Mouse (Mus musculus): ENCODE data around the gene Alkbh5.

The Alkbh5 gene

DNA sequence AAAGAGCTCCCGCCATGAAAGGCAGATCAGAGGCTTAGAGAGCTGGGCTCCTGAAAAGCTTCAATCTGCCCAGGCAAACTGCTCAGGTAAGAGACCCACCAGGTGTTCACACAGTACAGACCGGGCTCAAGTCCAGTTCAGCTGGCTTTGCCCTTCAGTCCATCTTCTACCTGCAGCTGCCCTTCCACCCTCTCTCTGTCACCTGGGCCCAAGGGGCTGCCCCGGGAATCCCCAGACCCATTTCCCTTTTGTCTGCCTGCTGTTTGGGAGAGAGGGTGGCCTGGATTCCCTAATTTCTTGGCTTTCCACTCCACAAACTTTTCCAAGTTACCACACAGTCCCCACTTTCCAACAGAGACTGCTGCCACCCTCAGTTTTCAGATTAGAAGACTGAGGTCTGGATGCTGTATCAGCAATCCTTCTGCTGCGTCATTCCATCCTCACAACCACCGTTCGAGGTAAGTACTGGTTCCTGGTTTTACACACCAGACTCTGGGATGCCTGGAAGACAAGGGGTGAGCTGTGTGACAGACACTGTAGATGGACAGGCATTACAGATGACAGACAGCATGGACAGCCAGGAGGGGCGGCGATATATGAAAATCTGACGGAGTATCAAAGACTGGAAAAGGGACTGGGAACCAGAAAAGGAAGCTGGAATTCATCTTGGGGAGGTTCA is at the start of gene Alkbh5:
Alkbh5 (plus strand) TSS at position 202 of the 679 bp plus-strand sequence.
- peak; percentile 56 for DNase-seq (ENCODE audit: extremely low spot score)

DNA sequence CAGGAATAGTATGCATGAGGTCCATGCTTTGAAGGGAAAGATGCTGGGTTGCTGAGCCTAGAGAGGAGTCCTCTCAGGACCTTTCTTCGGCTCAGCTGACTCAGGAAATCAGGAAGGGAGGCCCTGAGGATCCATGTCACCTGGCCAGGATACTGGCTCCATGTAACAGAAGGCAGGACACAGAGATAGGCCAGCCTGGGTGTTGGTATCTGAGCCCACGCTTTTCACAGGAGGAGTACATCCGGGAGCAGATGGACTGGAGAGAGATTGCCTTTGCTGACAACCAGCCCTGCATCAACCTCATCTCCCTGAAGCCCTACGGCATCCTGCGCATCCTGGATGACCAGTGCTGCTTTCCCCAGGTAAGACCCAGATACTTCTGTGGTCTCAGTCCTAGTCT is 43.5 kb upstream of the Alkbh5 start:
- no peak for DNase-seq (ENCODE audit: extremely low spot score)

DNA sequence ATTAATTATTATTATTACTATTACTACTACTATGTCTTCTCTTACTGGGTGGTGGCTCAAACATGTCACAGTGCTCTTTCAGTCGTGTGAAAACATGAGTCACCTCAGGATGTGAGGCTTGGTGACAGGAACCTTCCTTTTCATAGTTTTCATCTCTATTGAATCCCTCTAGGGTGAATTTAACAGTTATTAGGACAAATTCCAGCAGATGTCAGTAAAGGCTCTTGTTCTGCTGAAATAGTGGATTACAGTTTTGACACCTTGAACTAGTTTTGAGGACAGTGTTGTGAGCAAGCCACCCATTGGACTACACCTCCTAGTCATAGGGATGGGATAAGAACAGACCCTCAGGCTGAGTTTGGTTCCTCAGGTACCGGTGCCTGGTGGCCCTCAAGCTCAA is 40.5 kb upstream of the Alkbh5 start:
- no peak for DNase-seq (ENCODE audit: extremely low spot score)

DNA sequence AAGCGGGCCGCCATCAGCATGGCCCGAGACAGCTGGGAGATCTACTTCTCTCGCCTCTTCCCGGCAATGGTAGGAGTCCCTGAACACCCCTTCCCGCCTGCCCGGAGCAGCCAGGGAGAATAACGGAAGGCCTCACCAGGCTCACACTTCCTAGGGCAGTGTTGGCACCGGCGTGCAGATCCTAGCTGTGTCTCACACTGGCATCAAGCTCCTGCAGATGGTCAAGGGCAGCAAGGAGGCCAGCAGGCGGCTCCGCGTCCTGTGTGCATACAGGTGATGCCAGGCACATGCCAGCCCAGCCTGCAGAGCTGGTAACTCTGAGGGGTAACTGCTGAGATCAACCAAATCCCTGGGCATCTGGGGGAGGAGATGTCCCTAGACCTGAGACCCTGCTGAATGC is 28.9 kb upstream of the Alkbh5 start:
- no peak for DNase-seq (ENCODE audit: extremely low spot score)

DNA sequence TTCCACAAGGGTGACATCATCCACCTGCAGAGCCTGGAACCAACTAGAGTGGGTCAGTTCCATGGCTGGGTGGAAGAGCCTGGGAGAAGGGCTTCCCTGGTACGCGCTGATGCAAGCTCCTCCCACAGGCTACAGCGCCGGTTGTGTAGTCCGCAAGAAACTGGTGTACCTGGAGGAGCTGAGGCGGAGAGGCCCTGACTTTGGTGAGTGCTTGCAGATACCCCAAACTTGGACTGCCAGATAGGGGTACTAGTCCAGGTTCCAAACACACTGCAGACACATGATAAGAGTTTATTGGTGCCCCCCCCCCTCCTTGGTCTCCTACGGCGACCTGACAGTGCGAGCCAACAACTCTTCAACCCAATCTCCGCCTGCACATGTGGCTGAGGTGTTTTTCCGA is 27.2 kb upstream of the Alkbh5 start:
- peak; percentile 14 for DNase-seq (ENCODE audit: extremely low spot score)

DNA sequence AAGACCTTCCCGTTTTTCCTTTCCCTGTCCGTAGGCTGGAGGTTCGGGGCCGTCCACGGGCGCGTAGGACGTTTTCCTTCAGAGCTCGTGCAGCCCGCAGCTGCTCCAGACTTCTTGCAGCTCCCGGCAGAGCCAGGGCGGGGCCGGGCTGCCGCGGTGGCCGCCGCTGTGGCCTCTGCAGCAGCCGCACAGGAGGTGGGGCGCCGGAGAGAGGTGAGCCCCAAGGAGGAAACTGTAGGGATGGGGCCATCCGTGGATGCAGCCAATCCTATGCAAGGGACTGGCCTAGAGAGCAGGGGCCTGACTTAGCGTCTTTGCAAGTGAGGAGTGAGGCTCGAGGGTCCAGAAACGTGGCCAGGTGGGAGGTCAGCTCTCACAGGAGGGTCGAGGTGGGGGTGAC is 26.7 kb upstream of the Alkbh5 start:
- peak; percentile 22 for DNase-seq (ENCODE audit: extremely low spot score)

DNA sequence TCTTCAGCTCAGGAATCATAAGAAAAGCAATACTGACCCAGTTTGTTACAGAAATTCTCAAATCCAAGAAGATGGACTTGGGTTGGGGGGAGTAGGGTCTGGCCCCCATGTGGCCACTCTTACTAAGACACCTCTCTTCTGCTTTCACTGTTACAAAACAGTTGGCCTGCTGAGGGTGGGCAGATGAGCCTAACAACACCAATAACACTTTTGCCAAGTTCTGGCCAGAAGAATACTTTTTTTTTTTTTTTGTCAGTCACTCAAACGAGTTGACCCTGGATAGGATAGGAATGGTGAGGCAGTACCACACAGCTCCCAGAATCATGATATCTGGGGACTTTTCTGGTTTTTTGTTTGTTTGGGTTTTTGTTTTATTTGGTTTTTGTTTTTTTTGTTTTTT is 24.3 kb upstream of the Alkbh5 start:
- DNase-seq (ENCODE audit: extremely low spot score), result no peak

DNA sequence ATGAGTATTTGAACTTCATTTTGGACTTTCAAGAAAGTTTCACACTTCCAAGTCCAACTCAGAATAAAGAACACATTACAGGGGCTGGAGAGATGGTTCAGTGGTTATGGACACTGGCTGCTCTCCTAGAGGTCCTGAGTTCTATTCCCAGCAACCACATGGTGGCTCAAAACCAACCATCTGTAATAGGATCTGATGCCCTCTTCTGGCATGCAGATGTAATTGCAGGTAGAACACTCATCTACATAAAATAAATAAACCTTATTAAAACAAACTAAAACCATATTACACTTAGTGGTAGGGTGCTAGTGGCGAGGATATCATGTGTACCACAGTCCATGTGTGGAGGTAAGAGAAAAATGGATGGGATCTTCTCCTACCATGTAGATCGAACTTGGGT is 23.7 kb upstream of the Alkbh5 start:
- DNase-seq (ENCODE audit: extremely low spot score), result no peak

DNA sequence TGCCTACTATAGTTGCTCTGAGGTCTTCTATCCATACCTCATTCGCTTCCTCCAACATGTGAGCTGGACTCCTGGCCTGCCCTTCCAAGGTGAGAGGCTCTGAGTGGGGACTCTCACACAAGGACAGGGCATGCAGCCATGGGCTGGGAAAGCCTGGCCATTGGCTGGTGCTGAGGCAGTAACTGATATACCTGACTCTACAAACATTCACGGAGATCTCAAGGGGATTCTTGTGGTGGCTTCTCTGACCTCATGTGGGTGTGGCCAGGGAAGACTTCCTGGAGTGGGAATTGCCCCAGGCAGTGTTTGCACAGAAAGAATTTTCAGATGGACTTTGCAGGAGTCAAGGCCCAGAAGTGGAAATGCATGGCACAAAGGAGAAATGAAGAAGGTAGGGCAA is 21.2 kb upstream of the Alkbh5 start:
- no peak for DNase-seq (ENCODE audit: extremely low spot score)

DNA sequence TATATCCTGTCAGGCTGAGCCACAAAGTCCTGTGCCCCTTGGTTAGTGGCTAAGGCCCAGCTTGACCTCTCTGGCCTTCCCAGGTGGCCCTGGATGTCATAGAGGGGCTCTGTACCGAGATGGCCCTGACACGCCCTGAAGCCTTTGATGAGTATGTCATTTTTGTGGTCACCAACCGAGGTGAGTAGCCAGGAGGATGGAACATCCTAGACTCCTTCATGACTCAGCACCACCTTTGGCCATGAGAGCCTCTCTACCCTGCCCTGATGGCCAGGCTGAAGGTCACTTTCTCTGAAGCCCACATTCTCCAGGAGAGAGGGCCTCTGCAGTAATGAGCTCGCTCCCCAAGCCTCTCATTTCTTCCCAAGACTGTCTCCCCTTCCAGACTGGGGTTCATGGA is 17.9 kb upstream of the Alkbh5 start:
- no peak for DNase-seq (ENCODE audit: extremely low spot score)

DNA sequence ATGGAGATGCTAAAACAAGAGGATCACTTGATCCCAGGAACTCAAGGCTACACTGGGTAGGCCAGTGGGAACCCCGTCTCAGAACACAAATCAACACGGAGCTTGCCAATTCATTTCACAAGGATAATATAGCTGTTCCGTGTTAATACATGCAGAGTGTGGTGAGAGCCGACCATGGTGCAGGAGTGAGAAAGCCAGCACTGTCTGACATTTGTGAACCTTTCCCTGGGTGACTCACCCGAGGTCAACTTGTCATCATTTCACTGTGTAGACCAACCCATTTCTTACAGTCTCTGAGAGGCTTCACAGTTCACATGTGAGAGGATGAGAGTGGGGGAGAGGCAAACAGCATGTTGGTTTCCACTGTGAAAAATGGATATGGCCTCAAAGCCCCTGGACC is 14.2 kb upstream of the Alkbh5 start:
- no peak for DNase-seq (ENCODE audit: extremely low spot score)

DNA sequence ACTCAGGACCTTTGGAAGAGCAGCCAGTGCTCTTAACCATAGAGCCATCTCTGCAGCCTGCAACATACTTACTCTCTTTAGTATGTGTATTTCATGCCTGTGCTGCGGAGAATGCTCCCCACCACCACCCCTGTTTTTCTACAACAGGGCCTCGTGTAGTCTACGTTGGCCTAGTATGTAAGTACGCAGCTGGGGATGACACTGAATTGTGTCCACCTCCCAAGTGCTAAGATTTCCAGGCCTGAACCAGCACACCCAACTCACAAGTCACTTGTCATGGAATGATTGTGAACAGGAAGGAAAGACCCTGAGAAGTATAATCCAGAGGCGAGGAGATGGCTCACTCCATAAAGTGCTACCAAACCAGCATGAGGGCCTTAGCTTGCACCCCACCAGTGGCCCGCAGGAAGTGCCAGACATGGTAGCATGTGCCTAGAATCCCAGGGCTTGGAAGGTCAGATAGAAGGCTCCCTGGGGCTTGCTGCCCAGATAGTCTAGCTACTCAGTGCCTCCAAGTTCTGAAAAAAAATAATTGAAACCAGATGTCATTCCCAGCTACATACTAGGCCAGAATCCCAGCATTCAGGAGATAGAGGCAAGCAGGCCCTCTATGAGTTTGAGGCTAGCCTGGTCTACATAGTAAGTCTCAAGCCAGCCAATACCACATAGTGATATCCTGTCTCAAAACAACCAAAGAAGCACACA is 13.4 kb upstream of the Alkbh5 start:
- no peak for DNase-seq (ENCODE audit: extremely low spot score)

DNA sequence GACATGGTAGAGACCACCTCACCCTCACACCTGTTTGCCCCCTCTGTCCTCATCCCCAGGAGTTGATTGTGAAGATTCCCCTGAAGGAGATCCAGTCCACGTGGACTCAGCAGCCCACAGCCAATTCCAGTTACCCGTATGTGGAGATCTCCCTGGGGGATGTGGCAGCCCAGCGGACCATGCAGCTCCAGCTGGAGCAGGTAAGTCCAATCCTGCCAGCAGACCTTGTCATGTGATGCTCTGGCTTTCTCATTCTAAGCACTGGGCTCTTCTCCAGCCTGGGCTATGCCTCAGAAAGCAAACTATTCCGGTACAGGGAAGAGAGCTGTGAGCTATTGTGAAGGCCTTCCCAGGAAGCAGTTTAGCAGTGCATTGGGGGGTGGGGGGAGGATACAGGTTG is 9.7 kb upstream of the Alkbh5 start:
- no peak for DNase-seq (ENCODE audit: extremely low spot score)

DNA sequence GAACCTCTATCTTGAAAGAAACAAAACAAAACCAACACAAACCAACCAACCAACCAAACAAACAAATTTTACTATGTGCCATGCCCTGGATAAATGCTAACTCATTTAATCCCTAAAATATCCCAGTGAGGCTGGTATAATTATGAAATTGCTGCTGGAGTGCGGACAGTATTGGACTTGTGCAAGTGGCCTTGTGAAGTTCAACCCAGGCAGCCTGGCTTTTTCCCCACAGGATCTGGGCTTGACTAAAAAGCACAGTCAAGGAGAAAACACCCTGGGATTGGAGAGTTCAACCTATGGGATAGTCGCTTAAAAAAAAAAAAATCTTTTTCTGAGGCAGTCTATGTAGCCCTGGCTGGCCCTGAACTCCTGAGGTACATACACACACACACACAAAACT is 505 bp upstream of the Alkbh5 start:
- DNase-seq (ENCODE audit: extremely low spot score), result no peak

DNA sequence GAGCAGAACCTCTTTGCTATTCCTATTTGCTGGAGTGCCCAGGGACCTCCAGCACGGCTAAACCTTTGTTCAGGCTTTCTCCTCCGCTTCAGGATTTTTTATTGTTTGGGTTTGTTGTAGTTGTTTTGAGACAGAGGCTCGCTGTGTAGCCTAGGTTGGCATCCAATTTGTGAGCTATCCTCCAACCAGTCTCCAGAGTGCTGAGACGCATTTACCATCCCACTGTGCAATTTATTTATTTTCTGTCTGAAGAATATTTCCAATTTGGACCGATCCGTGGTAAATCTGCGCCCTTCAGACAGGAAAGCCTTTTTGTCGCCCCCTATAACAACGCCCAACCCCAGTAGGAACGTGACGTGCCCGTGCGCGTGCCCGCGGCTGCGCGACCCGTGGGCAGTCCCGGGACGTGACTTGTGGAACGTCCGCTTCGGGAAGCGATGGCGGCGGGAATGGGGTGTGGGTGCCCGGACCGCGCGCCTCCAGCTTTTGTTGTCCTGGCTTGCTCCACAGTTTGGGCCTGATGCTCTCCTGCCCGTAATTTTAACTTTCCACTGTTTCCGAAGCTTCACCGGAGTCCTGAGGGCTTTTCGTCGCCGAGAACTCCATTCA is 782 bp downstream of the Alkbh5 start:
- DNase-seq (ENCODE audit: extremely low spot score), result peak; percentile 93

DNA sequence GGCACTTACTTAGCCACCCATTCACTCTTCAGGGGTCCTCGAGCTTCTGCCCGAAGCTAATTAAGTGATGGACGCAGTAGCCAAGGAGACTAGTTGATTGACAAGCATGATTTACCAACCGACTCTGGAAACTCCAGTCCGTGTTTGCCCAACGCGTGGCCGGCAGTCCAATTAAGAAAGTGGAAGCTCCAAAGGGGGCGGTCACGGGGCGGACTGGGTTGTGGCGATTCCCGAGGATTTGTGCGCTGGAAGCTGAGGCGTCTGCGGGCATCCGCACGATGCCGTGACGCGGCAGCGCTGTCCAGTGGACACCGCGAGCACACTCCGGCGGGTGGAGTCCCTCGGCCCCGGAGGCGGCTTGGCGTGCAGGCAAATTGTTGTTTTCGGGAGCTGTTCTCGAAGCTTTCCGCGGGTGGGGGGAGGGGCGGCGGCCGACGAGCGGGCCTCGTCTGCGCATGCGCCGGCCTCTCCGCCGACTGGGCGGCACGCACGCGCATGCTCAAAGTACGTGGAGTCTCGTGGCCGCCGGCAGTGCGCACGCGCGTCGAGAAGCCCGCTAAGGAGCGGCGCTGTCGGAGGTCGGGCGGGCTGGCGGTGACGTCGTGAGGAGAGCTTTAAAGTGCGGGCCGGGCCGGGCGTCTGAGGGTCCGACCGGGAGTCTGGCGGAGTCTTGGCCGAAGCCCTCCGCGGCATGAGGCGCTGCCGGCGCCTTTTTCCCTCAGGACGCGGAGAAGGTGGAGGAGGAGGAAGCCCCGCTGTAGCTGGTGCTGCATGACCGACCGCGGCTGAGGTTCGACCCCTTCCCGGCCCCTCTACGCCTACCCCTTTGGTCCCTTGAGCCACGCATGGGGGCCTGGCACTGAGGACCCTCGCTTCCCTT is 1.5 kb downstream of the Alkbh5 start:
- peak; percentile 95 for DNase-seq (ENCODE audit: extremely low spot score)

DNA sequence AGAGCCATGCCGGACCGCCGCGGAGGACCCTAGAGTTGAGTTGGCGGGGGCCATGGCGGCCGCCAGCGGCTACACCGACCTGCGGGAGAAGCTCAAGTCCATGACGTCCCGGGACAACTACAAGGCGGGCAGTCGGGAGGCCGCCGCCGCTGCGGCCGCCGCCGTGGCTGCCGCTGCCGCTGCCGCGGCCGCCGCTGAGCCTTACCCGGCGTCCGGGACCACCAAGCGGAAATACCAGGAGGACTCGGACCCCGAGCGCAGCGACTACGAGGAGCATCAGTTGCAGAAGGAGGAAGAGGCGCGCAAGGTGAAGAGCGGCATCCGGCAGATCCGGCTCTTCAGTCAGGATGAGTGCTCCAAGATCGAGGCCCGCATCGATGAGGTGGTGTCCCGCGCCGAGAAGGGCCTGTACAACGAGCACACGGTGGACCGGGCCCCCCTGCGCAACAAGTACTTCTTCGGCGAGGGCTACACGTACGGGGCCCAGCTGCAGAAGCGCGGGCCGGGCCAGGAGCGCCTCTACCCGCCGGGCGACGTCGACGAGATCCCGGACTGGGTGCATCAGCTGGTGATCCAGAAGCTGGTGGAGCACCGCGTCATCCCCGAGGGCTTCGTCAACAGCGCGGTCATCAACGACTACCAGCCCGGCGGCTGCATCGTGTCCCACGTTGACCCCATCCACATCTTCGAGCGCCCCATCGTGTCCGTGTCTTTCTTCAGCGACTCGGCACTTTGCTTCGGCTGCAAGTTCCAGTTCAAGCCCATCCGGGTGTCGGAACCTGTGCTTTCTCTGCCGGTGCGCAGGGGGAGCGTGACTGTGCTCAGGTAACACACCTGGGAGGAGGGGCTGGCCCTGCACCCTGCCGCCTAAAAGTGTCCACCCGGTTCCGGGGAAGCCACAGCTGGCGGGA is 2.4 kb downstream of the Alkbh5 start:
- DNase-seq (ENCODE audit: extremely low spot score), result peak; percentile 42

DNA sequence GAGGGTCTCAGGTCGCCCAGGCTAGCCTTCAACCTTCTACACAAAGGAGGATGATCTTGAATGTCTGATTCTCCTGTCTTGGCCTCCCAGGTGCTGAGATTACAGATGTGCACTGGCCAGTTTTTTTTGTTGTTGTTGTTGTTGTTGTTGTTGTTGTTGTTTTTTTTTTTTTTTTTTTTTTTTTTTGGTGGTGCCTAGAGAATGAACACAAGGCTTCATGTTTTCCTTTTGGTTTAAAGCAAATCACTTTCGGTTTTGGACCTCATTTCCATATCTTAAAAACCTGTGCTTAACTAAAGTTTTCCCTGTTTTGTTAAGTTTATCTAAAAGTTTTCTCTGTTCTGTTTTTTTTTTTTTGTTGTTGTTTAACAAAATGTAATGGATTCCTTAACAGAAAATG is 3.4 kb downstream of the Alkbh5 start:
- DNase-seq (ENCODE audit: extremely low spot score), result no peak

DNA sequence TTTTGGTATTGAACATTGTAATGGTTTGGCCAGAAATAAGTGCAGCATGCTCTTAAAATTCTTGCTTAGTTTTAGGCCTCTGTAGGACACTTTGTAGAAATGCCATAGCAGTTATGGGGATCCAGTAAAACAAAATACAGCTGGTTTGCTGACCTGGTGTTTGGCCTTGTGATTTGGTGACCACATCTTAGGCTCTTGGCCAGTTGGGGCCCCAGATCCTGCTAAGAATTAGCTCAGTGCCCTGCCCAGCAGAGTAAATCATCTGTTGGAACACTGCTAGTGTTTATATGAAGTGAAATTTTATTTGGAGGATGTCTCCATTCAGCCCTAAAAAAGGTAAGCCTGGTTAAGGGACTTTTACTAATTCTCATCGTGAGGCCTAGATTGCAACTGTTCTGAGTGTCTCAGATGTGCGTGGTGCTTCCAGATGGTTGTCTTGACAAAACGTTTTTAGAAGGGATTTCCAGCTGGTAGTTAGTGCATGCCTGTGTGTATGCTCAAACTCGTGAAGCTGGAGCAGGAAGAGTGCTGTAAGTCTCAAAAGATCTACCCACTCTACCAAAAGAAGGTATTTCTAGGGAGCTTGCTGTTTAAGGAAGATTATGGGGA is 3.9 kb downstream of the Alkbh5 start:
- no peak for DNase-seq (ENCODE audit: extremely low spot score)

DNA sequence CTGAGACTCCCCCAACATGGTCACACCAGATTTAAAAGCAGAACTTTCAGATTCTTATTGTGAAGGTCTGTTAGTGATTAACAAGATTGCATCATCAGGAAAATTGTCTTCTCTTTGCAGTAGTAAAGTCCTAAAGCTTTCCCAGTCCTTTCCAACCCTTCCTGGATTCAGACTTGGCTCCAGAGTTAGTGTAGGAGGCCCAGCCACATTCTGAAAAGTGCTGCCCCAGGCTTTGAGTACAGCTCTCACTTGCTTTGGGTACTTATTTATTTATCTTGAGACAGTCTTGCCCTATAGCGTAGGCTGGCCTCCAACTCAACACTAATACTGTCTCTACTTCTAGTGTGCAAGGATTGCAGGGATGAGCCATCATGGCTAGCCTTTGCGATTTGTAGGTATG is 4.6 kb downstream of the Alkbh5 start:
- no peak for DNase-seq (ENCODE audit: extremely low spot score)

DNA sequence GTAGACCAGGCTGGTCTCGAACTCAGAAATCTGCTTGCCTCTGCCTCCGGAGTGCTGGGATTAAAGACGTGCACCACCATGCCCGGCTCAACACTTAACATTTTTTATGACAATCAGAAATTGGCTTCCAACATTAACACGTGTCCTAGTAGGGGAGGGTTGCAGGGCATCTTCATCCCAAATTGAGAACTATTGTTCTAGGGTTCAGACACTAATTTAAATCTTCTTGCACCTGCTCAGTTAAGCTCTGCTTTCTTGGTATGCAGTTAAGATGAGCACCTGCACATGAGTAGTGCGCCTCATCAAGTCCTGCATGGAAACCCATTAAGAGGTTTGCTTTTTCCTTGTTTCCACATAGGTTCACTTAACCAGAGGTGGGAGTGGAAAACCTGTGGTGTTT is 5.7 kb downstream of the Alkbh5 start:
- DNase-seq (ENCODE audit: extremely low spot score), result no peak
